Mouse (Mus musculus) forebrain, embryonic 12.5 days (tissue): ENCODE data around the gene Trpm3. TPM values are rescaled to one million over a fixed set of nuclear protein-coding genes. Genes with fewer than 3 reads are reported as not detected.
A peak's percentile ranks its signal among the peaks of the same experiment; 100 is the strongest.

Source experiments
- ATAC-seq: fragments of 200-750 bp; cut with Nextera tagmentation; 2 replicates; pipeline ENCODE4 v1.8.0; 2017; ENCODE audit warnings: moderate TSS enrichment; ENCODE audit not compliant: low FRiP score
- H3K27ac ChIP-seq: fragments of 300-500 bp; sonication (generic); 2 replicates; pipeline ENCODE4 v1.5.1; 2016; ENCODE audit warnings: mild to moderate bottlenecking
- H3K27me3 ChIP-seq: fragments of 300-500 bp; sonication (generic); 2 replicates; pipeline ENCODE4 v1.6.1; 2016; ENCODE audit warnings: mild to moderate bottlenecking
- H3K36me3 ChIP-seq: fragments of 300-500 bp; sonication (generic); replicated peaks from 2 replicates; pipeline ENCODE4 v1.6.1; 2016; ENCODE audit warnings: mild to moderate bottlenecking
- H3K4me1 ChIP-seq: fragments of 300-500 bp; sonication (generic); 2 replicates; pipeline ENCODE4 v1.6.1; 2016
- H3K4me2 ChIP-seq: fragments of 300-500 bp; sonication (generic); 2 replicates; pipeline ENCODE4 v1.6.1; 2016; ENCODE audit warnings: mild to moderate bottlenecking, moderate library complexity
- H3K4me3 ChIP-seq: fragments of 300-500 bp; sonication (generic); replicated peaks from 2 replicates; pipeline ENCODE4 v1.5.1; 2016; ENCODE audit warnings: mild to moderate bottlenecking
- H3K9ac ChIP-seq: fragments of 300-500 bp; sonication (generic); 2 replicates; pipeline ENCODE4 v1.6.1; 2016; ENCODE audit warnings: mild to moderate bottlenecking
- H3K9me3 ChIP-seq: fragments of 300-500 bp; sonication (generic); 2 replicates; pipeline ENCODE4 v1.6.1; 2016
- WGBS: fragments of 180-500 bp; shearing (Covaris S2); methylation state at CpG from one replicate; pipeline ENCODE4 v1.1.7; 2016; 5-methylcytosine and 5-hydroxymethylcytosine counted together
- polyA plus RNA-seq: library from polyadenylated mRNA; unstranded; fragments of >200 nt; fragmentation: Nextera tagmentation; extraction: Ambion mirVana; gene quantifications from 2 replicates; pipeline ENCODE4 v1.2.1, GENCODE M21; 2016

The Trpm3 gene
- polyA plus RNA-seq, 1 experiment from 2014 or later, result 16.6 TPM

DNA sequence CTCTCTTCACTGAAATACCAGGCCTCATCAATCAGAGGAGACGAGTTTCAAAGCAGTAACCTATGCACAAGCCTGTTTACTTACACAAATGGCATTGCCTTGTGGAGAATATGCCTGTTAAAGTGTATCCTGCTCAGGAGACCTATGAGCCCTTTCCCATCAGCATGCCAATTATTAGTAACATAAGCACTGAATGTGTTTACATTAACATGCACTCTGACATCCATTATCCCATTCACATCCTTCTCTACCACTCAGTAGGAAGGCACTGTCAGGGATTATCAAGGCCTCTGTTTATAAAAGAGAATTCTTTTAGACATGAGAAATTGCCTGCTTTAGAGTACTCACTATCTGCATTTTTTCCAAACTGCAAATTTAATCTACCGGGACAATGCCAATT, 598.0 kb downstream of the Trpm3 start:
- Histone ChIP-seq H3K9me3 (no peaks in the 10 kb centered on the region), H3K27me3 (no peaks in the 10 kb centered on the region), H3K4me1 (peaks cover 7% of the 10 kb centered on the region), H3K9ac (no peak overlapping the region), H3K4me3 (no peak overlapping the region), H3K27ac (no peak overlapping the region), H3K4me2 (no peak overlapping the region), H3K36me3 (no peaks in the 10 kb centered on the region)
- 68% methylated on average over 2 of the region's 2 CpGs for WGBS
- ATAC-seq, result 0 out of 2 replicates have a peak, but pooled peaks have one; percentile 30

DNA sequence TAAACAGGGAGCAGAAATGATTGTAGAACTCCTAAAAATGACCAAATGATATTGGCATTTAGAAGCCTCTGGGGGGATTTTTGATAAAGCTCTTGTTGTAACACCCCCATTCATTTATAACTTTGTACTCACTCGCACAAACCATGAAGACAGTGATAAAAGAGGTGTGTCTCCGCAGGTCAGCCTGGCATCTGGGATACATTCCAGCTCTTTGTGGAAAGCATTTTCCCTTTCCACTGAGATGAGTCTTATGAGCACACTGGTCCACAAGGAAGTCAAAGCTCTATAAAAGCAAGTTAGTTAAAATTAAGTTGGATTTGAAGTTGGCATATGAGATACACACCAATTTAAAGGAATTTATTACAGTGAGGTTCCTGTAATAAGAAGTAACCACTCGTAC, 600.4 kb downstream of the Trpm3 start:
- no peaks in the 10 kb centered on the region for H3K36me3 ChIP-seq
- no peak overlapping the region for H3K9ac ChIP-seq
- H3K9me3 ChIP-seq, result no peaks in the 10 kb centered on the region
- no peak overlapping the region for H3K4me2 ChIP-seq
- H3K4me1 ChIP-seq, result no peaks in the 10 kb centered on the region
- no peak overlapping the region for H3K4me3 ChIP-seq
- no peak overlapping the region for H3K27ac ChIP-seq
- 85% methylated on average over 3 of the region's 3 CpGs for WGBS
- no peaks in the 10 kb centered on the region for H3K27me3 ChIP-seq
- no peak for ATAC-seq

DNA sequence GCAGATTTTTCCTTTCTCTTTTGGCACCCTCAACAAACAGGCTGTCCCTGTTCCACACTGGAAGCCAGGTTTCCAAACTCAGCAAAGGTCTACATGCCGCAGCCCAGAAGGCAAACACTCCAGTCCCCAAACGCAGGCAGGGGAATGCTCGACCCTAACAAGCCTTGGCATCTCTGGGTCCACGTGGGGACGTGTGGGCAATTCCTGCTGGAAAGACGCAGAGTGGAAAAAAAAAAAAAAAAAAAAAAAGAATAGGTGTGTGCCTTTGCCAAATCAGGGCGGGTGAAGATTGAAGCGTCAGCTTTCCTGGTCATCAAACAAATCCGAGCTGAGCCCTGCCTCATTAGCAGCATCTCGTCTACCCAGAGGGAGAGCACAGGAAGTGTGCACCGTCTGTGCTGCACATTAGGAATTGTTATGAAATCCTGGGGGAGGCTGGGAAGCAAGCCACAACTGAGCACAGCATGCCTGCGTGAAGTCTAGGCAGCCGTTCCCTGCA, 614.5 kb downstream of the Trpm3 start:
- 0 out of 2 replicates have a peak, but pooled peaks have one; percentile 17 for ATAC-seq
- no peaks in the 10 kb centered on the region for H3K27me3 ChIP-seq
- H3K27ac ChIP-seq, result no peak overlapping the region
- no peak overlapping the region for H3K9ac ChIP-seq
- WGBS, result 53% methylated on average over 13 of the region's 13 CpGs
- no peak overlapping the region for H3K4me2 ChIP-seq
- H3K4me3 ChIP-seq, result no peak overlapping the region
- H3K4me1 ChIP-seq, result no peaks in the 10 kb centered on the region
- H3K36me3 ChIP-seq, result no peaks in the 10 kb centered on the region
- H3K9me3 ChIP-seq, result no peaks in the 10 kb centered on the region

DNA sequence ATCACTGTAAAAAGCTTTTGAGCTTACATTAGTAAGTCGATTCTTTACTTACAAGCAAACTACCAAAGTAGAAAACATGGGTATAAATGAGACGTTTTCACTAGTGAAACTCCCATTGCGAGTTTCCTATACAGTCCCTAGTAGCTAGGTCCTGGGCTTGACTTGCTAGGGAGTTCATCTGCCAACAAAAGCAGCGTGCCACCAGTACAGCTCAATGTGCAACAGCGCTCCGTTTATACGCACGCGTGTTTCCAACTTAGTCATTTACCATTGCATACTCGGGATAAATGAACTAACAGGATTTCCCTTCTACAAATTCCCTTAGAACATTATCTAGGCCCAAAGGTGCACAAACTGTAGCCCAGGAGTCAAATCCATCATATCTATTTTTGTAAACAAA, 615.2 kb downstream of the Trpm3 start:
- no peaks in the 10 kb centered on the region for H3K36me3 ChIP-seq

DNA sequence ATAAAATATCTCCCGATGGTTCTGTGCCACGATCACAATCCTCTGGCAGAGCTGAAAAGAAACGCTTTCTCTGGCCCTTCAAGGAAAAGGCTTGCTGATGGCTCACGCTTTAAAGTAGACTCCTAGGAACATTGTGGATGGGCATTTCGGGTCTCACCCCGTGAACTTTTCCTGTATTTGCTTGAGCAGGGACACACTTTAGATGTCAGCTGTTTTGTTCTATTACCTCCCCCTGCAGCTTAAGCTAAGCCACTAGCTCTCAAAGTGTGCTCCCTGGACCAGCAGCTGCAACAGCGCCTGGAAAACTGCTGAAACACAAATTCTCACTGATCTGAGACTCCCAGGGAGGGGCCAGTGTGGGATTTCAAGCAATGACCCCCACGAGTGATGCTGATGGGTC, 615.7 kb downstream of the Trpm3 start:
- no peak overlapping the region for H3K27ac ChIP-seq
- H3K9me3 ChIP-seq, result no peaks in the 10 kb centered on the region
- no peaks in the 10 kb centered on the region for H3K27me3 ChIP-seq
- no peaks in the 10 kb centered on the region for H3K36me3 ChIP-seq
- H3K4me3 ChIP-seq, result no peak overlapping the region
- no peak overlapping the region for H3K4me2 ChIP-seq
- 70% methylated on average over 8 of the region's 8 CpGs for WGBS
- H3K9ac ChIP-seq, result no peak overlapping the region
- no peaks in the 10 kb centered on the region for H3K4me1 ChIP-seq
- no peak for ATAC-seq

More for the DNA sequence above, 615.2 kb downstream of the Trpm3 start:
- no peak overlapping the region for H3K4me3 ChIP-seq
- ATAC-seq, result no peak
- H3K4me1 ChIP-seq, result no peaks in the 10 kb centered on the region
- H3K4me2 ChIP-seq, result no peak overlapping the region
- H3K27ac ChIP-seq, result no peak overlapping the region
- H3K27me3 ChIP-seq, result no peaks in the 10 kb centered on the region
- H3K9ac ChIP-seq, result no peak overlapping the region
- no peaks in the 10 kb centered on the region for H3K9me3 ChIP-seq
- 91% methylated on average over 10 of the region's 10 CpGs for WGBS

GRCm38 (mm10) chr19:22758496-22758895, 619.6 kb downstream of the Trpm3 start:
- Histone ChIP-seq H3K4me3 (no peak overlapping the region), H3K9me3 (no peaks in the 10 kb centered on the region), H3K27me3 (no peaks in the 10 kb centered on the region), H3K4me2 (no peak overlapping the region), H3K36me3 (no peaks in the 10 kb centered on the region), H3K4me1 (no peaks in the 10 kb centered on the region), H3K9ac (no peak overlapping the region), H3K27ac (no peak overlapping the region)
- 82% methylated on average over 2 of the region's 2 CpGs for WGBS
- ATAC-seq, result no peak

DNA sequence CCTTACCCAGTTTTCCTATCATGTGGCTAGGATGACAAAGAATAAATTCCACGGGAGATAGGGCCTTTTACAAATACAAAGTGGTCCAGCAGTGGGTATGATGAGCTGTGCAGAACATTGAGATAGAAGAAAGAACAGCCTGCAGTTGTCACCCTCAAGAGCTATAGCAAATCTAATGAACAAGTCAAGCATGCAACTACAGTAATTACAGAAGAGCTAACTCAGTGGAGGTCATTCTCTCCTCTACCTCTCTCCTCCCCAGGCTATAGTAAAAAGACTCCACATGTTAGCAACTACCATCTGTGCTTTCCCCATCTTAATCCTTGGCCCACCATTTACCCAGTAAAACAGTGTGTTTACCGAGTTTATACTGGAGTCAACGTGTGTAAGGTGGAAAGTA, 629.4 kb downstream of the Trpm3 start:
- 85% methylated on average over 3 of the region's 3 CpGs for WGBS
- Histone ChIP-seq H3K9ac (no peak overlapping the region), H3K27me3 (no peaks in the 10 kb centered on the region), H3K4me2 (no peak overlapping the region), H3K9me3 (no peaks in the 10 kb centered on the region), H3K4me1 (no peaks in the 10 kb centered on the region), H3K36me3 (no peaks in the 10 kb centered on the region), H3K27ac (no peak overlapping the region), H3K4me3 (no peak overlapping the region)
- ATAC-seq, result no peak

DNA sequence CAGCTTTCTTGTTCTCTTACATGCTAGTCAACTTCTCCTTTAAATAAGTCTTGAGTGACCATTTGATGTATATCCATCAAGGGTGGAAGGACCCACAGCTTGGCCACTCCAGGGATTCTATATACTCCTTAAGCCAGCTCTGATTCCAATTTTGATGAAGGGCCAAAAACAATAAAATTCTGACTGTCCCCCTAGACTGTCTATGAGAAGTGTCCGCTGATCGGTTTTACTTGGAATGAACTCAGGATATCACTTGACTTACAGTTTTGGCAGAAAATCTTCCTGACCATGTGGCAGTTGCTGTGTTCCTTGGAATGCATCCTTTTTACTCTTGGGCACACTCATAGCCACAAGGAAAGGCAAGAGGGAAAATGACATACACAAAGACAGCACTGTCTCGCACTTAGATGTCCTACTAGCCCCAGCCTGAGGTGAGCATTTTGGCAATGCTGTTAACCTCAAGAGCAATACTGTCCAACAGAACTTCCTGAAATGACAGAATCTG, 636.4 kb downstream of the Trpm3 start:
- no peaks in the 10 kb centered on the region for H3K36me3 ChIP-seq

GRCm38 (mm10) chr19:22780192-22780843, 641.5 kb downstream of the Trpm3 start:
- no peak for ATAC-seq

More for the DNA sequence above, 636.4 kb downstream of the Trpm3 start:
- no peak for ATAC-seq
- H3K27me3 ChIP-seq, result no peaks in the 10 kb centered on the region
- no peak overlapping the region for H3K4me2 ChIP-seq
- WGBS, result 100% methylated on average over 3 of the region's 3 CpGs
- no peak overlapping the region for H3K4me3 ChIP-seq
- H3K9ac ChIP-seq, result no peak overlapping the region
- H3K9me3 ChIP-seq, result no peaks in the 10 kb centered on the region
- H3K27ac ChIP-seq, result no peak overlapping the region
- H3K4me1 ChIP-seq, result no peaks in the 10 kb centered on the region

DNA sequence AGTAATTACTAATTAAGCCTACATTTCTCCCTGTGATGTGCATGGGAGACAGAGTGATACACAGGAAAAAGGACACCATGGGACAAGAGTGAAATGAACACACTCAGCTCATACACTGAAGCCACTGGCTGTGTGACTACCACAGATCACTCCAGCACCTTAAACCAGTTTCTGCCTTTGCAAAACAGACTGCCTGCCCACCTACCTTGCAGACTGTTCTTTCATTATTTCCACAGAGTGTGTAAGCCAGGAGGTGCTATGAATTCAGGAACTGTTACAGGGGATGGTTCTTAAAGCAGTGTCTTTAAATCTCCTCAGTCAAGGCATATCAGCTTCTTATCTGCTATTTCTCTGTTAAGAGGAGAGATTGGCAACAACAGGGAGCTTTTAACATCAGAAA, 642.7 kb downstream of the Trpm3 start:
- no peak overlapping the region for H3K27ac ChIP-seq
- no peaks in the 10 kb centered on the region for H3K27me3 ChIP-seq
- H3K4me3 ChIP-seq, result no peak overlapping the region
- ATAC-seq, result no peak
- no peaks in the 10 kb centered on the region for H3K9me3 ChIP-seq
- H3K4me2 ChIP-seq, result no peak overlapping the region
- no peak overlapping the region for H3K9ac ChIP-seq
- H3K36me3 ChIP-seq, result no peaks in the 10 kb centered on the region
- H3K4me1 ChIP-seq, result no peaks in the 10 kb centered on the region

More at GRCm38 (mm10) chr19:22780192-22780843, 641.5 kb downstream of the Trpm3 start:
- no peaks in the 10 kb centered on the region for H3K4me1 ChIP-seq
- H3K9me3 ChIP-seq, result no peaks in the 10 kb centered on the region
- H3K36me3 ChIP-seq, result no peaks in the 10 kb centered on the region
- H3K4me3 ChIP-seq, result no peak overlapping the region
- no peak overlapping the region for H3K27ac ChIP-seq
- H3K27me3 ChIP-seq, result no peaks in the 10 kb centered on the region
- no peak overlapping the region for H3K9ac ChIP-seq
- WGBS, result 71% methylated on average over 7 of the region's 7 CpGs
- H3K4me2 ChIP-seq, result no peak overlapping the region

GRCm38 (mm10) chr19:22783745-22784144, 644.9 kb downstream of the Trpm3 start:
- 90% methylated on average over 2 of the region's 2 CpGs for WGBS
- no peaks in the 10 kb centered on the region for H3K9me3 ChIP-seq

GRCm38 (mm10) chr19:22789753-22790152, 650.9 kb downstream of the Trpm3 start:
- Histone ChIP-seq H3K27me3 (no peaks in the 10 kb centered on the region), H3K9me3 (no peaks in the 10 kb centered on the region; the same call in 1 of the 2 replicates), H3K9ac (no peak overlapping the region), H3K27ac (no peak overlapping the region), H3K4me2 (no peak overlapping the region), H3K4me3 (no peak overlapping the region), H3K4me1 (no peaks in the 10 kb centered on the region), H3K36me3 (no peaks in the 10 kb centered on the region)
- ATAC-seq, result no peak
- whole genome bisulfite sequencing, result 83% methylated on average over 3 of the region's 3 CpGs

More at GRCm38 (mm10) chr19:22783745-22784144, 644.9 kb downstream of the Trpm3 start:
- H3K27me3 ChIP-seq, result no peaks in the 10 kb centered on the region
- H3K4me3 ChIP-seq, result no peak overlapping the region
- no peak overlapping the region for H3K9ac ChIP-seq
- no peak overlapping the region for H3K4me2 ChIP-seq
- no peaks in the 10 kb centered on the region for H3K36me3 ChIP-seq
- H3K4me1 ChIP-seq, result no peaks in the 10 kb centered on the region
- H3K27ac ChIP-seq, result no peak overlapping the region
- no peak for ATAC-seq

DNA sequence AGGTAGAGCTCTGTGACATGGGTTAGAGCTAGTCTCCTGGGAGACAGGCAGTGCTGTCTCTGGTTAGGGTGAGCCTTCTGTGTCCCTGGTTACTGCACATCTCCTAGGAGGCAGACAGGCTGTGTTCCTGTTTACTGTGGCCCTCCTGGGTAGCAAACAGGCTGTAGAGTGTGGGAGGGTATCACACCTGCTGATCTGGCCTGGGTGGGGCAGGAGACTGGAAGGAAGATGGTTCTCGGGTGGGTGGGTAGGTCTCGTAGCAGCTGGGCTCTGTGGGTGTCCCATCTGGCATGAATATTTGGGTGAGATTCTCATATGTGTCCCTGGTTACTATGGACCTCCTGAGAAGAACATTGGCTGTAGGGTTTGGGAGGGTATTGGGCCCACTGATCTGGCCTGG, 658.1 kb downstream of the Trpm3 start:
- 78% methylated on average over 2 of the region's 2 CpGs for WGBS
- no peaks in the 10 kb centered on the region for H3K4me1 ChIP-seq
- no peak overlapping the region for H3K9ac ChIP-seq
- no peaks in the 10 kb centered on the region for H3K36me3 ChIP-seq
- H3K9me3 ChIP-seq, result no peaks in the 10 kb centered on the region; the same call in 1 of the 2 replicates
- H3K4me3 ChIP-seq, result no peak overlapping the region
- no peak overlapping the region for H3K27ac ChIP-seq
- no peaks in the 10 kb centered on the region for H3K27me3 ChIP-seq
- no peak overlapping the region for H3K4me2 ChIP-seq
- no peak for ATAC-seq
